Mouse (Mus musculus) mature B cell (primary cell): ENCODE results near the gene 2700049A03Rik.
"Not testable (repeated sequence)": the region's sequence is repeated elsewhere in the genome, so short reads cannot be mapped to it uniquely, and the experiment has no call there.

Source experiments
- in situ Hi-C: fragments of 300-500 bp; cut with MboI; formaldehyde crosslinking; loops from 2 replicates; pipeline ENCODE4 v1.14.3; 2019

The 2700049A03Rik gene

GRCm38 (mm10) chr12:71136130-71136973, at the start of gene 2700049A03Rik, which contains the start of gene Timm9:
Gene 2700049A03Rik (plus strand): TSS chr12:71136848.
Gene Timm9 (minus strand): TSS chr12:71136684.
- in situ Hi-C loops = no loop called here

DNA sequence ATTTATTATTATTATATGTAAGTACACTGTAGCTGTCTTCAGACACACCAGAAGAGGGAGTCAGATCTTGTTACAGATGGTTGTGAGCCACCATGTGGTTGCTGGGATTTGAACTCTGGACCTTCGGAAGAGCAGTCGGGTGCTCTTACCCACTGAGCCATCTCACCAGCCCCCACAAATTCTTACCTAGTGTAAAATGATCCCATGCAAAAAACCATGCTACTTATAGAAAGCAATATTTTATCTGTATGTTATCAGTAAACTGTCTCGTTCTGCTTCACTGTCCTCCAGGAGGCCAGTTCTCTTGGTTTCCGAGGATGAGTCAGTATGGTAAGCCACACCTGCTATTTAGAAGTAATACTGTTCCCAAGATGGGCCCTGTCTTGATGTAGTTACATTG, 32.4 kb upstream of the 2700049A03Rik start:
- in situ Hi-C loops = not testable (repeated sequence)

DNA sequence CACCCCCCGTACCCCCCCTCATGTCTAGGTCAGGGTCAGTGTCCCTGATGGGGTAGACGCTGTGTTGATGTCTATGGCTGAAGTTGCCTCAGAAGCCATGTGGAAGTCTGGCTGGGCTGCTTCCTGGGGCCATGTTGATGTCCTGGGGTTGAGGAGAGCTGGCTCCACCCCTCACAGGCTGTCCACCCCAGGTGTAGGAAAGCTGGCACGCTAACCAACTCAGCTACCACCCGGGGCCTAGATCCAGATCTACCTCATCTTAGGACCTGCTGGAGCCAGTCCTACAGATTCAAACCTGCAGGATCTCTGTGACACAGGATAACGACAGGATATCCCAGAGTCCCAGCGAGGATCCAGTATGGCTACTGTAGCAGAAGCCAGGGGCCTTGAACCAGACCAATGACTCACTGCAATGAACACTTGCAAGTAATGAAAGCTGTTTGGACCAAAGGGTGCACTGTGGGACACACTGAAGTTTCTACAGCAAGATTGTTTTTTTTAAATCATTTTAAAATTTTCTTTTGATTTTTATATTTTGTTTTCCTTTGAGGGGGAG, 29.4 kb upstream of the 2700049A03Rik start:
- in situ Hi-C loops = no loop called here

DNA sequence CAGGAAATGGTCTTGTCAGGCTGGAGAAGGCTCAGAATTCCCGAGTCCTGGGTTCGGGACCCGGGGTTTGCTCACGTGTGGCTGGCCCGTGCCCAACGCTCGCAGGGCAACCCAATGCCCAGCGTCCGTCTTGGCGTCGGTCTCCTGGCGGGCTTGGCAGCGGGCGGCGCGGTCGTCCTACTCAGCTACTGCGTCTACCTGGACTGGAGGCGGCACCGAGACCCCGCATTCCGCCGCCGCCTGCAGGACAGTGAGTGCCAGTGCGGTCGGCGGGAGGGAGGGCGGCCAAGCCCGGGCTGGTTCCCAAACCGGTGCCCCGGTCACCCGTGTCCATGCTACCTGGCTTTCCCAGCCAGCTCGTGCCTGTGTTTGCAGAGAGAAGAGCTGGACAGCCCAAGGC, 25.3 kb upstream of the 2700049A03Rik start, which contains the start of gene Tomm20l:
Gene Tomm20l (plus strand): TSS at position 98 of the 400 bp plus-strand sequence.
- in situ Hi-C loops = no loop called here

DNA sequence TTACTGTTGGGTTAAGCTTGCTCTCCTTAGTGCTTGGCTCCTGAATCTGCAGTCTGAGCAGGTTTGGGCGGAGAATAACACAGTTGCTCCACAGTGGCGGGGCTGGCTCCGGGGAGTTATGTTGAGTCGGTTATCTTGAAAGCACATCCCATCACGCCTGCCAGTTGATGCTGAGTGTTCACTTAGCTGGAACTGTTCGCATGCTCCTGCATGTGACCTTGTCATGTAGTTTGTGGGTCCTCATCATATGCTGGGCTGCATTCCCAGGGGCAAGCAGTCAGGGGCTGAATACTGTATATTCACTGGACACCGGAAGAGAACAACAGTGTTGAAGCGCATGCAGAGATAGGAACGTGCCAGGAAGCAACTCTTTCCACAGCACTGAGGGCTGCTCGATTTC, 23.6 kb upstream of the 2700049A03Rik start:
- in situ Hi-C loops = no loop called here

- in situ Hi-C loops = no loop called here
Observed at GRCm38 (mm10) chr12:71113675-71114288, 22.9 kb upstream of the 2700049A03Rik start.

GRCm38 (mm10) chr12:71116411-71116810, 20.2 kb upstream of the 2700049A03Rik start:
- in situ Hi-C loops = no loop called here

DNA sequence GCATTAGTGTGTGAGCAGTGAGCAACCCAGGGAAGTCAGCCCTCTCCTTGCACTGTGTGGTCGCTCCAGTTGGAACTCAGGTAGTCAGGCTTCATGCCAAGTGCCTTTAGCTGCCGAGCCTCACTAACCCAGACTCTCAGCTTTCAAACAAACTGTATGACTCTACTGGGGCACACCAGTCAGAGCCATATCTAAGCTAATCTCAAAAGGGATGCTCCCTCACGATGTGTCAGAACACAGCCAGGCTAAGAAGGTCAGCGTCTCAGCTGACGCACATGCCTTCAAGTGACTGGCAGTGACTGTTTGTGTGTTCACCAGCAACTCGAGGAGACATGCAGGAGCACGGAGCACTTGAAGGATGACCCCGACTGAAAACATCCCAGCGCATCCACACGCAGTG, 13.9 kb upstream of the 2700049A03Rik start:
- in situ Hi-C loops = no loop called here

GRCm38 (mm10) chr12:71123286-71123685, 13.4 kb upstream of the 2700049A03Rik start:
- in situ Hi-C loops = no loop called here

- in situ Hi-C loops = no loop called here
Observed at GRCm38 (mm10) chr12:71135581-71135980, 1.1 kb upstream of the 2700049A03Rik start.

- in situ Hi-C loops = no loop called here
Observed at GRCm38 (mm10) chr12:71136974-71137491, 385 bp downstream of the 2700049A03Rik start.

DNA sequence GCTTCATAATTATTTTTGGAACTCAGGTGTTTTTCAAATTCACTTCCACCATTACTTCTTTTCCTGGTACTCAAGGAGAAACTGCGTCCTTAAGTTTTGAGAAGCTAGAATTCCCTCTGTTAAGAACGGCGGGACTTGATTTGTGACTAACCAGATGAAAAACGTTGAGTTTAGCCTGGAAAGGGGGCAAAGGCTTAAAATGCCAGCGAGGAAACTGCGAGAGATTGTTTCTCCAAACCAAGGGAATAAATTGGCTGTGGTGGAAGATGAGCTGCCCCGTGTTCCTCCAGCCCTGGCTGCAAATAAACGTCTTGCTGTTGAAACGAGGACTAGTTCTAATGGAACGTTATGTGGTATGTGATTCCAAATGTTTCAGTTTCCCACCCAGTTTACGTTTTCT, 1.0 kb downstream of the 2700049A03Rik start:
- in situ Hi-C loops = no loop called here

DNA sequence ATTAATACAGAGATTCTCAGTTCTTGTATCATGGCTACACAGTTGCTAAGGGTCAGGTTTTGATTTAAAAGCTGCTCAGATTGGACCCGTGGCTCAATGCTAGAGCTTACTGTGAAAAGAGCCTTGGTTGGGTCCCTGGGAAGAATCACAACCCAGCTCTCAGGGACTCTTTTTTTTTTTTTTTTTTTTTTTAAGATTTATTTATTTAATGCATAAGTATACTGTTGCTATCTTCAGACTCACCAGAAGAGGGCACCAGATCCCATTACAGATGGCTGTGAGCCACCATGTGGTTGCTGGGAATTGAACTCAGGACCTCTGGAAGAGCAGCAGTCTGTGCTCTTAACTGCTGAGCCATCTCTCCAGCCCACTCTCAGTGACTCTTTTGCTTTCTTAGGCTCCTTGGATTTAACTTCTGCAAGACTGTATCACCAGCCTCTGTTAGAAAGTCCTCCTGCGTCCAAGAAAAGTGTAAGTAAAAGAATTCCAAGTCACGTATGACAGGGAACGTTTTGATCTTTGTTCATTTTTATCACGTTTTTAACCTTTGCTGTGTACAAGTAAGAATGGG, 2.7 kb downstream of the 2700049A03Rik start:
- in situ Hi-C loops = no loop called here

- in situ Hi-C loops = no loop called here
Observed at GRCm38 (mm10) chr12:71141189-71141588, 4.5 kb downstream of the 2700049A03Rik start.

DNA sequence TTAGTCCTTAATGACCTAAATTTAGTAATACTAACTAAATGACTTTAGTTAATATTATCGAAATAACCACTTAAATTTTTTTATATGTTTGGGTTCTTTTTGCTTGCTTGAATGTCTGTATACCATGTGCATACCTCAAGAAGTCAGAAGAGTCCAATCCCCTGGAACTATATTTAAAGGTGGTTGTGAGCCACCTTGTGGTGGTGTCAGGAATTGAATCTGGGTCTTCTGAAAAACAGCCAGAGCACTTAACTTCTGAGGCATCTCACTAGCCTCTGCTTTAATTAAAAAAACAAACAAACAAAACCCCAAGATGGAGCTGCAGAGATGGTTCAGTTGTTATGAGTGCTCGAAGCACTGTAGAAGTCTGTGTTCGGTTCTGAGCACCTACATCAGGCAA, 11.0 kb downstream of the 2700049A03Rik start:
- in situ Hi-C loops = no loop called here

GRCm38 (mm10) chr12:71148801-71149200, 12.2 kb downstream of the 2700049A03Rik start:
- in situ Hi-C loops = no loop called here

DNA sequence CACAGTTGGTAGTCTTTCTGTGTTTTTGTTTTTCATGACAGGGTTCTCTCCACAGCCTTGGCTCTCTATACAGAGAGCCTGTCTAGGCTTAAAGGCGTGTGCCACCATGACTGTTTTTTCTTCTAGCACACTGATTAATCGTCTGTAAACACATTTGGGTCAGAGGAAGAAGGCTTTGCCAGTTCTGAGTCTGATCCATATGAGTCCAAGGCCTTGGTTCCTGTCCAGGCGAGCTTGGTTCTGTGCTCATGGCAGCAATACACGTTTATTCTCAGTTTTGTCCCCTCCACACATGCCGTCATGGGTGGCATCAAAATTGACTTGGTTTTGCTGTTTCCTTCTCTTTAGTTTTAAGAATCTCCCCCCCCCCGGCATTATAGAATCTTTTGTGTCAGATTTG, 12.8 kb downstream of the 2700049A03Rik start:
- in situ Hi-C loops = no loop called here

DNA sequence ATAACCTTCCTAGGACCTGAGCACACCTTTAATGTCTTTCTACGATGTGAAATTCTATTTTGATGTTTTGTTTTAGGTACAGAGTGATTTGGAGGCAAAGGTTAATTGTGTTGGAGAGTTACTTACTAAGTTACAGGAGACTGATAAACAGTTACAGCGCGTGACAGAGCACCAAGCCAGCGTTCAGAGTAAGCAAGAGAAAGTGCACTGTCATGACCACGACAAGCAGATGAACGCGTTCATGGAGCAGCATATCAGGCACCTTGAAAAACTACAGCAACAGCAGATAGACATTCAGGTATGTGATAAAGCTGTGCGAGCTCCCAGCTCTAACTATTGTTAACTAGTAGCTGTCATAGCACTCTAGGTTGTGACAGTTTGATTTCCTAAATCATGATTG, 13.5 kb downstream of the 2700049A03Rik start:
- in situ Hi-C loops = no loop called here

- in situ Hi-C loops = no loop called here
Observed at GRCm38 (mm10) chr12:71154979-71155378, 18.3 kb downstream of the 2700049A03Rik start.

- in situ Hi-C loops = no loop called here
Observed at GRCm38 (mm10) chr12:71157974-71158373, 21.3 kb downstream of the 2700049A03Rik start.

- in situ Hi-C loops = no loop called here
Observed at GRCm38 (mm10) chr12:71164410-71164809, 27.8 kb downstream of the 2700049A03Rik start.

GRCm38 (mm10) chr12:71169911-71170310, 33.3 kb downstream of the 2700049A03Rik start:
- in situ Hi-C loops = no loop called here
